Mouse (Mus musculus) adrenal gland, adult 2 months (tissue): ENCODE results near the gene Mrpl11. TPM values are rescaled to one million over a fixed set of nuclear protein-coding genes. Genes with fewer than 3 reads are reported as not detected.
A peak's percentile ranks its signal among the peaks of the same experiment; 100 is the strongest.
"Not testable (repeated sequence)": the region's sequence is repeated elsewhere in the genome, so short reads cannot be mapped to it uniquely, and the experiment has no call there.

Experiments
- DNase-seq: peaks from one replicate; pipeline ENCODE4 v3.0.0; 2021
- long read RNA-seq: library from polyadenylated mRNA; stranded (forward); transcript quantifications from one replicate; pipeline ENCODE4 v2.0.0, GENCODE M21; 2021
- polyA plus RNA-seq: library from polyadenylated mRNA; depleted of rRNA; stranded (reverse); fragments of >200 nt; gene quantifications from 2 replicates; pipeline ENCODE4 v1.2.3, GENCODE M21; 2012; rRNA removed
- total RNA-seq, 2 experiments: library from RNA; stranded (reverse); gene quantifications; 2 replicates each; pipeline ENCODE4 v1.2.3; 2021

Gene Mrpl11
- total RNA-seq, result 10 to 100 TPM; 43.1 to 60.6 TPM
- polyA plus RNA-seq, result 16.3 and 19.7 TPM in 2 replicates
- long read RNA-seq, transcript Mrpl11-201 (5 exons, 3,045 nt), result major isoform, 48 of 51 reads
- long read RNA-seq, partial matches to known transcripts, result 0 of 51 reads
- long read RNA-seq, other reads (novel, unspliced or antisense), result 2 of 51 reads

DNA sequence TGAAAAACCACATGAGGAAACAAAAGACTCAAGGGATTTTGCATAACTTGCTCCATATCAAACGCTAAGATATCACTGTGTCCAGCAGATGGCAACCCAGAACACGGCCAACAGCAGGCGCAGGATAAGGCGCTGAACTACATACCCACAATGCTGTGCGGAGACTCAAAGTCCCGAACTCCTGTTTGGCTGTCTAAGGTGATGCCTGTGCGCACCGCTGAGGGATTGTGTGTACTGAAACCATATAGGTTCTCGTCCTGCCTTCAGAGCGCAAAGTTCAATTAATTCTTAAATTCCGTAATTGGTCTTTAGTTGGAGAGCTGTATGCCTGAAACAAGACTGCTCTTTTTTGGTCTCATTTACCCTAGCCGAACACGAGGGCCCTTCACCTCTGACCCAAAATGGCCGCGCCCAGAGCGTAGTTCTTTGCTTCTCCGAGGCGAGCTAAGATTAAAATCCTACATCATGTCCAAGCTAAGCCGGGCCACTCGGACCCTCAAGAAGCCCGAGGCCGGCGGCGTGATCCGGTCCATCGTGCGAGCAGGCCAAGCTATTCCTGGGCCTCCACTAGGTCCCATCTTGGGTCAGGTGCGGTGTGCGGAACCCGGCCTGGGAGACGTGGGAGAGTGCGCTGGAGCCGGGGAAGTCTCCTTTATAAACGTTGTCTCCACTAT is at the start of gene Mrpl11:
Mrpl11 (plus strand) TSS at position 220 of the 674 bp plus-strand sequence.
- peak; percentile 91 for DNase-seq

DNA sequence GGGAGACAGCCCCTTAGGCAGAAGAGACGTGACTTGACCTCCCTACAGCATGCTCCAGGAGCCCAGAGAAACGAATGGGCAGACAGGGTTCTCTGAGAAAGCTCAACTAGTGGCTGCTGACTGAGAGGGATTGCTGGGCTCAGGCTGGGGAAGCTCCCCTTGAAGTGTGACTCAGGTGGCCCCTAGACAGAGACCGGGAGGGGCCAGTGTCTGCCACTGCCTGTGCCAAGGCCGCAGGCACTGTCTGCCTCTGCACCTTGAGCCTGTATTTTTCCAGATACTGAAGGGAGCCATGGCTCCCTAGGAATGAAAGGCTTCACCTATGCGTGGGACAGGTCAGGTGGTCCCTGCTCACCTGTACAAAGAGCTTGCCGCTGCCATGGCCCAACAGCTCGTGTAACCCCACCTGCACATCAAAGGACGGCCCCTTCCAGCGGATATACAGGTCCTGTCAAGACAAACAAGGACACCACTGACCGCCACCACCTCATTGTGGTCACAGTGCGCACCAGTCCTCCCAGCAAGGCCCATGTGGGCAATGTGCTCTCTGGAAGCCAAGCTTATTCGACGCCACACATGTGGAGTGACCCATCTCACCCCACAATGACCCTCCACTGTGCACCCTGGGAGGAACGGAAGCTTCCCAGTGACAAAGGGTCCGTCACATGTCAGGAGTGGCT is 45.9 kb upstream of the Mrpl11 start:
- DNase-seq, result peak; percentile 76

GRCm38 (mm10) chr19:4916827-4917226 is 45.1 kb upstream of the Mrpl11 start:
- no peak for DNase-seq

DNA sequence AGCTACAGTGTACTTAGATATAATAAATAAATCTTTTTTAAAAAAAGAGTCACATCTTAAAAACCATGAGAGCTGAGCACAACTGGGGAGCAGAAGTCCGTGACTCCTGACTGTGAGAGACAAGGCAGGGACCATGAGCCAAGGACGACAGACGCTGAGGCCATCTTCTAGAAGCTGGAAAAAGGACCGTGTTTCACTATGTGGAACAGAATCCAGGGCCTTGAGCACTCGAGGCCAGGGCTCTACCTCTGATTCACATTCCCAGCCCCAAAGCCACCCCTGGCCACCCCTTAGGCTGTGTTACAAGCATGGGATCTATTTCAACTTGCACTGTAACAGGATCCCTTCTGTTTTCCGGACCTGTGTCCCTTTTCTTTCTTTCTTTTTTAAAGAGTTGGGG is 42.3 kb upstream of the Mrpl11 start:
- peak; percentile 53 for DNase-seq

- DNase-seq, result no peak
Measured at GRCm38 (mm10) chr19:4925121-4925860, 36.7 kb upstream of the Mrpl11 start.

GRCm38 (mm10) chr19:4927904-4928531 is 33.9 kb upstream of the Mrpl11 start, which contains the start of gene Dpp3:
Gene Dpp3 (minus strand): TSS chr19:4928287.
- peak; percentile 99 for DNase-seq

DNA sequence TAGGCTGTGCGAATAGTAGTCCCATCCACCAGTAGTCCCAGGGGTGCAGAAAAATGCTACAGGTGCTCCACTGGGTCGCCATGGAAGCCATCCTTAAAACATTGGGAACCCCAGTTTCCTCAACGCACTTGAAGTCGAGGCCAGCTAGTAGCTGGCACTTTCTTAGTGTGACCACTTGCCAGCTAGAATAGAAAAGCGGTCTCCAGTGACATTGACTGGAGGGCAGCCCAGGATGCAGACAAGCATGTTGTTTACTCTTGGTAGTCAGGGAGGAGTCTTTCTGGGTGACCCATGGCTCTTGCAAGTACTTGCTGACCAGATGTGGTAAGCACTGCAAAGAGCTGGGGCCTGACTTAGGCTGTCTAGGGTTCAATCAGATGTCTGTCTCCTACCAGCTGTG is 33.2 kb upstream of the Mrpl11 start:
- peak; percentile 38 for DNase-seq

DNA sequence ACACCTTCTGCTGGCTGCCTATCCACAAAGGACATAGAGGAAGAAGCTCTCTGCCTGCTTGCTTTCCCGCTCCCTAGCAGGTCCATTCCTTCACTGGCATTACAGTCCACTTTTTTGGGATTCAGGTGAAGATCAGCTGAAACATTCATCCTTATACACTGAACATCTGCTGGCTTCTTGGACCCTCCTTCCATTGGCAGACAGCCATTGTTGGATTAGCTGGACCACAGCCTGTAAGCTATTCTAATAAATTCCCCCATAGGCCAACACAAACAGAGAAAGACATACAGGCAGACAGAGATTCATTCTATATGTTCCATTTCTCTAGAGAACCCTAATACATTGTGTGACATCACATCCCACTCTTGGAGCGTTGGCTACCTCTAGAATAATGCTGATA is 25.1 kb upstream of the Mrpl11 start:
- no peak for DNase-seq

- DNase-seq, result no peak
Measured at GRCm38 (mm10) chr19:4937444-4938310, 24.3 kb upstream of the Mrpl11 start.

DNA sequence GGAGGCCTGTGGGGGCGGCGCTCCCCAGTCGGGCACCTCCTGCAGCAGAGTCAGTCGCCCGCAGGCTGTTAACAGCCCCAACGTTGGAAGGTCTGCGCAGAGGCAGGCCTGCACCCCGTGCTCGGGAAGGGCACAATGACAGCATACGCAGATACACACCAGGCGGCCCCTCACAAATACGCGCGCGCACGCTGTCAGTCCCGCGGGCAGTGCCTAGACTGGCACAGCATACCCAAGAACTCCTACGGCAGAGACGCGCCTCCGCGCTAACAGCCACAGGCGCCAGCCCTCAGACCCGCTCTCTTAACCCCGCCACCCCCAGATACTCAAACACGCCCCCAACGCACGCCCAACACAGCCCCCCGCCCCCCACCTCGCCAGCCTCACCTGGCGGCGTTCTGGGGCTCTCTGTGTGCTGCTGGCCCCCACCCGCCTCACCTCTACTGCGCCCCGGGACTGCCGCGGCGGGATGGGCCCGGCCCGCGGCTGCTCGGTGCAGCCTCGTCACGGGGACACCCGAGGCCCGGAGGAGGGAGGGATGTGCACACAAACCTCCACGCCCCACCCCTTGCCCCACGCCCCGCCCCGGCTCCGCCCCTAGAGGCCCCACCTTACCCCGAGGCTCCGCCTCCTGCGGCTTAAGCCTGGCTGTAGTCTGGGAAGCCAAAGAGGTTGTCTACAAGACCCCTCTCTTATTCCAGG is 19.2 kb upstream of the Mrpl11 start, which contains the start of gene Peli3:
Peli3 (minus strand) TSS at position 577 of the 702 bp plus-strand sequence.
- peak; percentile 94 for DNase-seq

- DNase-seq, result no peak
Measured at GRCm38 (mm10) chr19:4943253-4943588, 18.7 kb upstream of the Mrpl11 start.

GRCm38 (mm10) chr19:4945540-4945939 is 16.4 kb upstream of the Mrpl11 start:
- no peak for DNase-seq

GRCm38 (mm10) chr19:4948641-4949040 is 13.3 kb upstream of the Mrpl11 start:
- not testable (repeated sequence) for DNase-seq

- DNase-seq, result no peak
Measured at GRCm38 (mm10) chr19:4968236-4968635, 6.3 kb downstream of the Mrpl11 start.

- DNase-seq, result peak; percentile 42
Measured at GRCm38 (mm10) chr19:4981767-4982166, 19.8 kb downstream of the Mrpl11 start.

GRCm38 (mm10) chr19:4989013-4989412 is 27.1 kb downstream of the Mrpl11 start:
- peak; percentile 89 for DNase-seq

- no peak for DNase-seq
Measured at GRCm38 (mm10) chr19:4989434-4990255, 27.7 kb downstream of the Mrpl11 start.

DNA sequence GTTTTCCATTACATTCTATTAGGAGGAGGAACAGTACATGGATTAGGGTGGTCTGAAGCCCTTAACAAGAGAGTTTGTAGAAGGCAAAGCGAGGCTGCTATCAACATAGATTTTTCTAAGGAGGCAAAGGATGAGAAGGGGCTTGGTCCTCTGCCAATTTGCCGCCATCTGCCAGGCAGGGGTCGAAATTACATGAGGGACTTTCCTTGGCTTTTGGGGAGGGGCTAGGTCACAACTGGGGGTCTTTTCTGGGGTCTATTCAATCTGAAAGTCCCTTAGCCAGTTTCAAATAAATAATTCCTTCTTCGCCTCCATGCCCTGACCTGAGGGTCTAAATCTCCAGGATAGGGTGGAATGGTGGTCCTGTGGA is 28.3 kb downstream of the Mrpl11 start, which contains the start of gene Npas4:
Npas4 (minus strand) TSS at position 61 of the 370 bp plus-strand sequence.
- no peak for DNase-seq

GRCm38 (mm10) chr19:4990716-4991115 is 28.8 kb downstream of the Mrpl11 start:
- DNase-seq, result no peak
